Mouse (Mus musculus) central nervous system, embryonic 14 days (tissue): ENCODE data around the gene Ndufs4. TPM values are rescaled to one million over a fixed set of nuclear protein-coding genes. Genes with fewer than 3 reads are reported as not detected.

Experiments used
- polyA plus RNA-seq: library from polyadenylated mRNA; depleted of rRNA; stranded (reverse); fragments of >200 nt; gene quantifications from 2 replicates; pipeline ENCODE4 v1.2.3, GENCODE M21; 2012; rRNA removed

Ndufs4 gene
- polyA plus RNA-seq = 139 and 152 TPM in 2 replicates

GRCm38 (mm10) chr13:114388211-114388965, at the start of gene Ndufs4:
Ndufs4 (minus strand) TSS chr13:114388258.

Other genes starting within 250 kb of the Ndufs4 start
- 5.9 and 9.8 TPM in 2 replicates for gene Fst, start 70.7 kb upstream of the Ndufs4 start, polyA plus RNA-seq